Mouse (Mus musculus): ENCODE measurements around the gene Dhh. TPM values are rescaled to one million over a fixed set of nuclear protein-coding genes. Genes with fewer than 3 reads are reported as not detected.

Gene Dhh
- polyA plus RNA-seq, 1 experiment from 2014 or later = 2.5 TPM

Other genes with a start within 250 kb of the Dhh start
- gene Ddx23, start 235.6 kb downstream of the Dhh start, polyA plus RNA-seq (2015; fragmentation: Nextera tagmentation; extraction: Ambion mirVana) = 20.6 and 21.0 TPM in 2 replicates
- 9.4 and 11.3 TPM in 2 replicates for gene Rnd1, start 221.1 kb downstream of the Dhh start, polyA plus RNA-seq (2015; fragmentation: Nextera tagmentation; extraction: Ambion mirVana)
- 6.4 and 7.5 TPM in 2 replicates for gene Ccdc65, start 190.3 kb downstream of the Dhh start, polyA plus RNA-seq (2015; fragmentation: Nextera tagmentation; extraction: Ambion mirVana)
- 11.9 and 12.3 TPM in 2 replicates for gene Fkbp11, start 170.3 kb downstream of the Dhh start, polyA plus RNA-seq (2015; fragmentation: Nextera tagmentation; extraction: Ambion mirVana)
- gene Arf3, start 135.3 kb downstream of the Dhh start, polyA plus RNA-seq (2015; fragmentation: Nextera tagmentation; extraction: Ambion mirVana) = 97.8 TPM in 2 replicates
- gene Wnt10b, start 120.4 kb downstream of the Dhh start, polyA plus RNA-seq (2015; fragmentation: Nextera tagmentation; extraction: Ambion mirVana) = 0.08 and 0.72 TPM in 2 replicates
- 1.0 and 2.0 TPM in 2 replicates for gene Wnt1, start 108.7 kb downstream of the Dhh start, polyA plus RNA-seq (2015; fragmentation: Nextera tagmentation; extraction: Ambion mirVana)
- gene Ddn, start 89.0 kb downstream of the Dhh start, polyA plus RNA-seq (2015; fragmentation: Nextera tagmentation; extraction: Ambion mirVana) = 0.18 and 0.36 TPM in 2 replicates
- gene Prkag1, start 67.0 kb downstream of the Dhh start, polyA plus RNA-seq (2015; fragmentation: Nextera tagmentation; extraction: Ambion mirVana) = 66.4 and 72.9 TPM in 2 replicates
- 9.9 and 10.1 TPM in 2 replicates for gene Kmt2d, start 27.3 kb downstream of the Dhh start, polyA plus RNA-seq (2015; fragmentation: Nextera tagmentation; extraction: Ambion mirVana)
- gene Rhebl1, start 4.0 kb downstream of the Dhh start, polyA plus RNA-seq (2015; fragmentation: Nextera tagmentation; extraction: Ambion mirVana) = 27.0 and 33.2 TPM in 2 replicates
- 27.9 and 28.6 TPM in 2 replicates for gene Lmbr1l, start 19.7 kb upstream of the Dhh start, polyA plus RNA-seq (2015; fragmentation: Nextera tagmentation; extraction: Ambion mirVana)
- 1,446 and 1,534 TPM in 2 replicates for gene Tuba1b, start 36.0 kb upstream of the Dhh start, polyA plus RNA-seq (2015; fragmentation: Nextera tagmentation; extraction: Ambion mirVana)
- gene Gm49450, start 55.0 kb upstream of the Dhh start, polyA plus RNA-seq (2015; fragmentation: Nextera tagmentation; extraction: Ambion mirVana) = not detected in 2 replicates
- gene Tuba1a, start 55.2 kb upstream of the Dhh start, polyA plus RNA-seq (2015; fragmentation: Nextera tagmentation; extraction: Ambion mirVana) = 10,639 and 13,509 TPM in 2 replicates
- 12.4 and 52.6 TPM in 2 replicates for gene Tuba1c, start 131.4 kb upstream of the Dhh start, polyA plus RNA-seq (2015; fragmentation: Nextera tagmentation; extraction: Ambion mirVana)
- 185 and 209 TPM in 2 replicates for gene Prph, start 156.6 kb upstream of the Dhh start, polyA plus RNA-seq (2015; fragmentation: Nextera tagmentation; extraction: Ambion mirVana)
- gene Troap, start 176.0 kb upstream of the Dhh start, polyA plus RNA-seq (2015; fragmentation: Nextera tagmentation; extraction: Ambion mirVana) = 4.6 and 10.3 TPM in 2 replicates
- gene C1ql4, start 189.3 kb upstream of the Dhh start, polyA plus RNA-seq (2015; fragmentation: Nextera tagmentation; extraction: Ambion mirVana) = 2.4 and 3.6 TPM in 2 replicates
- gene Dnajc22, start 194.6 kb upstream of the Dhh start, polyA plus RNA-seq (2015; fragmentation: Nextera tagmentation; extraction: Ambion mirVana) = 0.47 and 2.3 TPM in 2 replicates
- gene Spats2, start 227.4 kb upstream of the Dhh start, polyA plus RNA-seq (2015; fragmentation: Nextera tagmentation; extraction: Ambion mirVana) = 28.9 and 35.4 TPM in 2 replicates

All from neural tube, embryonic 15.5 days (tissue).